Mouse (Mus musculus): ENCODE data around the gene Sf3a3.

DNA sequence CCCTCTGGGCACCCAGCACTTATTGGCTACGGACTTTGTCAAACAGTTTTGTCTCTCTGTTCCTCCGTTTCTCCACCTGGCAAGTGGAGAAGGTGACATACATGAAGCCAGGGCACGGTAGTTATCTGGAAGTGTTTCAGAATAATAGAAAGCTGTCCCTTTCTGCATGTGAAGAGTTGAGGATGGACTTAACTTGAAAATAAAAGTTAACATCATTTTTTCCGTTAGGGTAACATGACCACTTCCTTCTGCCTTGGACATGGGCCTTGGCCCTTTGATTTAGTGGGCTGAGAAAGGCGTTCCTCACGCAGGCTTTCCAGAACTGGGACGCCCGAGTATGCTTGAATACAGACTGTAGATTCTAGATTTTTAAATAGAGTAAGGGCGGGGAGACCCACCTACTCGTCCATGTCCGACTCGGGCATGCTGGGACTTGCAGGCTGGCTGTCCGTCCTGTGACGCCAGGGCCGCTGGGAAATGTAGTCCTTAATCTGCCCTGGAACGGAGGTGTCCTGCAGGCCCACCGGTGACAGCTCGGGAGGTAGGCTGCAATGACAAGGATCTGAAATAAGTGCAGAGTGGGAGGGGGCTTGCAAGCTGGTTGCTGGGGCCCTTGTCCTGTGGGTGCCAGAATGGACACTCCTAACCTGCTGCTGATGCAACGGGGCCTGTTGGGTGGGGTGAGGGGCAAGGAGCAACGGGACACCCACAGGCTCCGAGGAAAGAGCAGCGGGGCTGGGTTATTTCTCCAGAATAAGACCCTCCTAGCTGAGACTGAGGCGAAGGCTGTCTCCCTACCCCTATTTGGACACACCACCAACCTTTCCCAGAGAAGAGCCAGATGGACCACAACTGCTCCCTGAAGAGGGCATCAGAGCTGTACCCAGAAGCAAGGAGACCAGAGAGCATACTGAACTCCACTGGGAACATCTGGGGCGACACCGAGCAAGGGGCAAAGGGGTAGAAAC lies 27.1 kb downstream of the Sf3a3 start, which contains the start of gene Inpp5b:
- TF ChIP-seq CTCF (IDR thresholded peaks at IDR 0.05; ENCODE audit: low read depth) (peak; percentile 34; the same call in 1 of the 2 replicates), EP300 (optimal IDR thresholded peaks at IDR 0.05) (no peak)
